Mouse (Mus musculus) MN1 (cell line): ENCODE data around the gene Lsamp.

ENCODE experiments used
- DNase-seq: peaks from one replicate; pipeline ENCODE4 v3.0.0-alpha.2; 2016; ENCODE audit warnings: low spot score

Lsamp gene

GRCm38 (mm10) chr16:42190114-42191045 lies 2206.2 kb downstream of the Lsamp start:
- DNase-seq = peak; percentile 93
